Mouse (Mus musculus) heart, postnatal 14 days (tissue): Measurements from ENCODE around the gene Magi2. TPM values are rescaled to one million over a fixed set of nuclear protein-coding genes. Genes with fewer than 3 reads are reported as not detected.
A peak's percentile ranks its signal among the peaks of the same experiment; 100 is the strongest.

Experiments
- DNase-seq, 2 experiments: peaks; one replicate each; pipeline ENCODE4 v3.0.0; 2021 to 2022
- intact Hi-C: fragments of 180-260 bp; cut with DNase I; formaldehyde crosslinking; loops from one replicate; pipeline ENCODE4 v1.15.1; 2025
- long read RNA-seq, 2 experiments: library from polyadenylated mRNA; stranded (forward); transcript quantifications; one replicate each; pipeline ENCODE4 v2.0.0; 2021
- total RNA-seq, 2 experiments: library from RNA; stranded (reverse); gene quantifications; 2 replicates each; pipeline ENCODE4 v1.2.3; 2021

Gene Magi2
- total RNA-seq, result 1 to 10 TPM; 3.5 to 5.9 TPM
- long read RNA-seq, experiment 1, partial matches to known transcripts, result 1 of 3 reads
- long read RNA-seq, experiment 1, other reads (novel, unspliced or antisense), result 2 of 3 reads
- long read RNA-seq, experiment 2, partial matches to known transcripts, result 0 of 1 reads
- long read RNA-seq, experiment 2, other reads (novel, unspliced or antisense), result 0 of 1 reads

- intact Hi-C loops, result no loop called here
- DNase-seq, result no peak
Measured at GRCm38 (mm10) chr5:19226866-19227243, at the start of gene Magi2. Gene Magi2 (plus strand): TSS chr5:19227036.

DNA sequence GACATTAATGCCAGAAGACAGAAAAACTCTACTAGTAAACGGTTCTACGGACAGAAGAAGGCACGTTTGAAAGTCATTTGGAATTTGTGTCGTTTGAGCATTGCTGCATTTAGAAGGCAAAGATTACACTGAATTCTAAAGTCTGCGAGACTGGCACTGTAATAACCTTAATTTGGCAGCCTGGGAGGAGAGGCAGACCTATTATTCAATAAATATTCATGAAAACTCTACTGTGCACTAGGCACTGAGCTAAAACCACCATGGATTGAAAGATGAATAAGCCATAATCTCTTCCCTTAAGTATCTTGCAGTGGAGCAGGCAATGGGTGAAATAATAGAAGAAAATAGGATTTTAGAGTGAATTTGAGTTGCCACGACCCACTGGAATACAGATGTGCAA, 48.2 kb upstream of the Magi2 start:
- intact Hi-C loops, result no loop called here
- no peak for DNase-seq

DNA sequence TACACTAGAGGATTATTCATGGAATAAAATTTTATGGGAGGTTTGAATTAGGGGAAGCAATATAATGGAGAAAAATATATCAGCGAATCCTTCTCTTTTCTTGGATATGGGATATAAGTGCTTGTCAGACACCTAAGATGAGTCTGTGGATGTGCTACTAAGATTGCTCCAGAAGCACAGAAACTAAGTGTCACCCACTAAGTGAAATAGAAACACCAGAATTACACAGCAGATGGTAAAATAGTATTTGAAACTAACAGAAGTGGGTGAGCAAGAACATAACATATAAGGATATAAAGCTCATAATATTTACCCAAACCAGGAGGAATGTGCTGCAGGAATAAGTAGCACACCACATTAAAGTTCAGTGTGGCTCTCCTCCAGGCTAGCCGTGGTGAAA, 40.7 kb upstream of the Magi2 start:
- no peak for DNase-seq
- intact Hi-C loops, result no loop called here

- intact Hi-C loops, result no loop called here
- no peak for DNase-seq
Measured at GRCm38 (mm10) chr5:19211665-19212064, 15.2 kb upstream of the Magi2 start.

- intact Hi-C loops, result no loop called here
- DNase-seq, result peak; percentile 78 to 80
Measured at GRCm38 (mm10) chr5:19226144-19226865, 531 bp upstream of the Magi2 start.

GRCm38 (mm10) chr5:19227281-19227680, 445 bp downstream of the Magi2 start:
- intact Hi-C loops, result no loop called here
- peak; percentile 9 to 14 for DNase-seq

- intact Hi-C loops, result no loop called here
- DNase-seq, result peak; percentile 29 to 55
Measured at GRCm38 (mm10) chr5:19227791-19228331, 1.0 kb downstream of the Magi2 start.

DNA sequence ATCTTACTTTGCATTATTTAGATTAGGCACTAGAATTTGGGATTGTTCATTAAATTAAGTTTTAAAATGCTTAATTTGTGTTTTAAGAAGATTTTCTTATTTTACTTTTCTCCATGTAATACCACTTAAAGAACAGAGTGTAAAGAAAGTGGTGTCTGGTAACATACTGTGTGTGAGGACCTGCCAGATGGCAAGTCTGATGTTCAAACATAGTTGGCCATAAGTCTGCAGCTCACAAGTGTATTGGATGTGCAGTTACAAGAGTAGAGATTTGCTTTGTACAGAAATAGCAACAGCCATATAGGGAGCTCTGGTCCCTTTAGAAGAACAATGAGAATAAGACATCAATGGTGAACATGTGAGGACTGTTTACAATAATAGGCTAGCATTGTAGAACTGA, 15.0 kb downstream of the Magi2 start:
- DNase-seq, result no peak
- intact Hi-C loops, result no loop called here

GRCm38 (mm10) chr5:19246426-19246825, 19.6 kb downstream of the Magi2 start:
- intact Hi-C loops, result no loop called here
- DNase-seq, result no peak

GRCm38 (mm10) chr5:19247266-19247665, 20.4 kb downstream of the Magi2 start:
- no peak for DNase-seq
- intact Hi-C loops, result no loop called here

- DNase-seq, result no peak
Measured at GRCm38 (mm10) chr5:19262816-19263215, 36.0 kb downstream of the Magi2 start.

GRCm38 (mm10) chr5:19264627-19265026, 37.8 kb downstream of the Magi2 start:
- intact Hi-C loops, result no loop called here
- no peak for DNase-seq

More at GRCm38 (mm10) chr5:19262816-19263215, 36.0 kb downstream of the Magi2 start:
- intact Hi-C loops, result no loop called here

GRCm38 (mm10) chr5:19292581-19292980, 65.7 kb downstream of the Magi2 start:
- DNase-seq, result no peak
- intact Hi-C loops, result no loop called here

GRCm38 (mm10) chr5:19306656-19307055, 79.8 kb downstream of the Magi2 start:
- intact Hi-C loops, result no loop called here
- no peak for DNase-seq

GRCm38 (mm10) chr5:19309870-19310269, 83.0 kb downstream of the Magi2 start:
- intact Hi-C loops, result no loop called here
- no peak for DNase-seq

DNA sequence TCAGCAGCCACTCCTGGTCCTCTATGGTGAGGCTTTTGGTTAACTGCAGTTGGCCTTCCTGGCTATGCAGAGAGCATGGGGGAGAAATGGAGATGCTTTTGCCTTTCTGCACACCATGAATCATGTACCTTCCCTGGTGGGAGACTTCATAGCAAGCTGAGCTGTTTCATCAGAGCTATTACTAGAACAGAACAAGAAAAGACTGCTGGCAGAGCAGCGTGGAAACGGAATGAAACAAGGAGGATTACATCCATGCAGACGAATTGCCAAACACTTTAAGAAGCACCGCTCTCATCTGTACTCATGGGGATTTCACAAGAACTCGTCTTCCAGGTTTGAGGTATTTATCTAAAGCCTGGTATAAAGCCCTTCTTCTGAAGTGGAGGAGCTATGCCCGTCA, 95.7 kb downstream of the Magi2 start:
- DNase-seq, result no peak
- intact Hi-C loops, result no loop called here

DNA sequence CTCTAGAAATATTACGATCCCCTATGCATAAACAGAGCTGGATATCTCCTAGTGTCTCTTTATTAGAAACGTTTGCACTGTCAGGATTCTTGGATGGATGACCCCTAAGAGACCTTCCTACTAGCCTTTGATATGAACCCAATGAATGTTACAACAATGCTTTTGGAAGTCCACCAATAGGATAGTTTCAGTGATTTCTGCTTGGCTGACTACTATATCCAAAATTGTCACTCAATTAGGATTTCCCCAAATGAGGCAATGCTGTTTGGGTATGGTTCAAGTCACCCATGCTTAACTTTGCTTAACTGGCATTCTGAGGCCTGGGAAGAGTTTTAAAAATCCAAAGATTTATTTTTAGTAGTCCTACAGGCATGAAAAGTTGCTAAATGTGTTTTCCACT, 110.7 kb downstream of the Magi2 start:
- no peak for DNase-seq
- intact Hi-C loops, result no loop called here

DNA sequence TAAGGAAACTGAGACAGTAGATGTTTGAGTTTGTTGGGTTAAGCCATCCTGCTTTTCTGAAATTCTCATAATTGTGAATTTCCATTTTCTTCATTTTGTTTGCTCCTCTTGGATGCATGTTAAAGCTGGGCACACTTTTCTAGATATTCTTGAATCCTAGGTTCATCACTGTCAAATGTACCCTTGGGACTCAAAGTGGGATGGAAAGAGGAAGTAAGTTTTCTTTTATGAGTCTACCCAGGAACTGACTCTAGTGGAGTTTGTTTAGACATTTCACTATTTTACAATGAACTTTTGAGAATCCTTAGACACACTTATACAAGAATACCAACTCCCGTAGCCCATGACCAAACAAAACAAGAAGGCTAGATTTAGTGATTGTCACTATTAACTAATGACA, 141.3 kb downstream of the Magi2 start:
- no peak for DNase-seq
- intact Hi-C loops, result no loop called here

GRCm38 (mm10) chr5:19395876-19396275, 169.0 kb downstream of the Magi2 start:
- no peak for DNase-seq
- intact Hi-C loops, result no loop called here

GRCm38 (mm10) chr5:19400299-19400698, 173.5 kb downstream of the Magi2 start:
- no peak for DNase-seq

DNA sequence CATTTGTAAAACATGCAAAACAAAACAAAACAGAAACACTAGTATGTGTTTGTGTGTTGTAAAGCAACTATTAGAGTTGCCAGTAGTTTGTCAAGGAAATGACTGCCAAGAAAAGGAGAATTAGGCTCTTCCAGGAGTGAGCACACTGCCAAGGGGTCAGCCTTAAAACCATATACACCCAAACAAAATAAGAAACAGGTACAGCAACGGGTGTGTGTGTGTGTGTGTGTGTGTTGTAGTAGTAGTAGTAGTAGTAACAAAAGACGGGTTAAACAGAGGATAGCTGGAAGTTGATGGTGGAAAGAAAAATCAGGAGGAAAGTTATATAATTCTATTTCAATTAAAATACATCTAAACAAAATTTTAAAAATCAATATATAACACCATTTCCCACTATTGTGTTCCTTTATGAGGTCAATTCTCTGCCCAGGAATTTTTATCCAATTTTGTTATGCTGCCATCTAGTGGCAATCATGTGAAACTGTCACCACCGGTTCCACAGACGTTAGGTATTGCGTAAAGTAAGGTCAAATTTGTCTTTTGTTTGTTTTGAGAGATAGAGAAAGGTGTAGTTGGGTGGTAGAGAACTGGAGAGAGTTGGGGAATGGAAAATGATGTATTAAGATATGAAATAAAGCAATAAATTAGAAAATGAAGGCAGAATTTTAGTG, 174.0 kb downstream of the Magi2 start:
- intact Hi-C loops, result loop anchor here (2.0 to 5.0 kb wide), 2 partner anchors 484 to 929 kb away; no protein-coding TSS in a partner anchor
- DNase-seq, result peak in 1 of 2 experiments; percentile 14

More at GRCm38 (mm10) chr5:19400299-19400698, 173.5 kb downstream of the Magi2 start:
- intact Hi-C loops, result loop anchor here (2.0 to 5.0 kb wide), 2 partner anchors 483 to 928 kb away; no protein-coding TSS in a partner anchor
